Mouse (Mus musculus): ENCODE results near the gene Ttc5.
"Not testable (repeated sequence)": the region's sequence is repeated elsewhere in the genome, so short reads cannot be mapped to it uniquely, and the experiment has no call there.

Gene Ttc5

DNA sequence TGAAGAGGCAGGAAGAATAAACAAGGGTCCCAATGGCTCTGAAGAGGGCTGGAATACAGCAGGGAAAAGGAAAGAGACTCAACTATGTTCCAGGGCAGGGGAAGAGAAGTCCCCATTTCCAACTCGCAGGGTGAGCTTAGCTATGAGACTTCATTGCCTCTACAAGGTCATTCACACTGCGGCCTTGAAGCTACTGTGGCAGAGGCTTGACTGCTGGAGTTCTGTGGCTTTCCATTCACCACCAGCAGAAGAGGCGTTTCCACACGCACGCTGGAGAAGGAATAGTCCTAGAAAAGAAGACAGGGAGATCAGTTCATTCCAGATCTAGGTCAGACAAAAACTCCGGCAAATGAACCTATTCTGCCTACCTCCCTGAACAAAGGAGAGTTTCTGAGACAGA lies 19.6 kb downstream of the Ttc5 start:
- no peak for DNase-seq (ENCODE audit: low spot score)

DNA sequence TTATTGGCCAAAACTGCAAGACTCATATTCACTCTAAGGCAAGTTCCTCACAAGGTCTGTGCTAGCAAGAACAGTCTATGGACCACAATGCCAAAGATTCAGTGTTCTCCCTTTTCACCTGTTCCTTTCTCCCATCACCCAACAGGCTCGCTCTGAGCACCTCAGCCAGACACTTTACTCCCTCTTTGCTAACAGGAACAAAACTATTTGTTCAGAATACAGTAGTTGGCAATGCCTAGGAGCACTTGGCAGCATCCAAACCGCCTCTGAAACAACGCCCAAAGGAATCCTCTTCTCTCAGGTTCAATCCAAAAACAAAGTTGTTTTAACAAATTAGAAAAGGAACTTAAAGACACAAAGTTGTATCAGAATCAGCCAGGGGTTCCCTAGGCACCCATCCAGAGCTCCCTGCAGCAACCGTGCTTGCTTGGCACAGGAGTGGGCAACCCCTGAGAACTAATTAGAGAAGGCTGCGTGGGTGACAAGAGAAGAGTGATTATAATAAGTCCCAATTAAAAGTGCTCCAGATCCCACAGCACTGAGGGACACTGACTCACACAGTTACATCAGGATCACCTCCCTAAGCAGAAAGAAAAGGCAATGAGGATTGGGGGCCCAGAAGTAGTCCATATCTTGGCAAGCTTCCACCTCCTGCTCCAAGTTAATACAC lies 26.8 kb downstream of the Ttc5 start:
- no peak for DNase-seq (ENCODE audit: low spot score)

DNA sequence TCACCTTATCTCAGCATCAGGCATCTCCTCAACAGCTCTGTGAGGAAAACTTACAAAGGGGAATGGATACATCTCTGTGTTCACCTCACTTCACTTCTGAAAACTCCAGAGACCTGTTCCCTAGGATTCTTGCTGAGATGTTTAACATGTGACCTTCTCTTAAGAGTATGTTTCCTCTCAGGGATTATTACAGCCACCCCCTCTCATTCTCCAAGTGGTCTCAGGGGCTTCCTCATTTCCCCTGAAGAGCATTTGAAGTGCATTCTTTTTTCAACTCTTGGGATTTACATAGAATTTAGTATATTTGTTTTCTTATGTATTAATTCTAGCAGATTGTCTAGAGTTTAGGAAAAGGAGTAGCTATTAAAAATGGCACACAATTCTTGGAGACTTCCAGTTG lies 40.3 kb downstream of the Ttc5 start, which contains the start of gene Olfr749:
Gene Olfr749 (minus strand): TSS at position 101 of the 400 bp plus-strand sequence.
- DNase-seq (ENCODE audit: low spot score) = no peak

DNA sequence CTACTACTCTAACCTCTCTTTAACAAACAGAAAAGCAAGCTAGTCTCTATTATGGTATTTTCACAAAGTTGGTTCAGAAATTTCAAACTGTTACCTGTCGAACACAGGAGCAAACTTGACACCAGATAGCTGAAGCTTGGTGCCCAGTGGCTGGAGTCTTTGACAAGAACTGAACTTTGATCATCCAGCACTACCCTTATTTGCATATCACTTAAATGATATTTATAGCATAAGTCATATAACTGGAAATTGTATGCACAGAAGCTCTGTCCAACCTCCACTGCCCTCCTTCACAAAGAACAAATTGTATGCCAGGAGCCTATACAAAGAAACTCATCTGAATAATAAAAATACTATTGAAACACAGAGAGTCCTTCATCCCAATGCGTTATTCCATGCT lies 43.7 kb downstream of the Ttc5 start:
- no peak for DNase-seq (ENCODE audit: low spot score)

DNA sequence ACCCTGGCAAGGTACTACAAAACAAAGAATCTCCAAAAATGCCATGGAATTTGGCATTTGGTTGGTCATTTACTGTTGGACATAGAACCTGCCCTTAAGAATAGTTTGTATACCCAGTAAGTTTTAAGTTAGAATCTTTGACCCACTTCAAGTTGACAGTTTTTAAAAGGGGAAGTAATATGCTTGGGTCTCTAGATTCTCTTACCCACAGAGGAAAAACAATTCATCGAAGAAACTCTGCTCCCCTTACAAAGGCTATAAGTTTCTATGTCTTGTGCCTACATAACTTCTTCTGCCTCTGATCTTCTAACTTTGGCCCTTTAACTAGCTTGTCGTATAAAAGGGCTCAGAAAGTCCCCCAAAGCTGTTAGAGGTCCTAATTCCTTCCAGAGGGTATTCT lies 45.0 kb downstream of the Ttc5 start:
- DNase-seq (ENCODE audit: low spot score) = no peak

DNA sequence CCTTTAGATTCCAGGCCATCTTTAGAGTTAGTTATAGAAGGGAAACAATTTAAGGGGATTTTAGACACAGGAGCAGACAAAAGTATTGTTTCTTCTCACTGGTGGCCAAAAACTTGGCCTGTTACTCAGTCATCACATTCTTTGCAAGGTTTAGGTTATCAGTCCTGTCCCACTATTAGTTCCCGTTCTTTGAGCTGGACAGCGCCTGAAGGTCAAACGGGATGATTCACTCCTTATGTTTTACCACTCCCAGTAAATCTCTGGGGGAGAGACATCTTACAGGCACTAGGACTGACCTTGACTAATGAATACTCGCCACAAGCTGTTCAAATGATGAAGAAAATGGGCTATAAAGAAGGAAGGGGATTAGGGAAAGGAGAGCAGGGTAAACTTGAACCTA lies 62.9 kb downstream of the Ttc5 start:
- DNase-seq (ENCODE audit: low spot score) = not testable (repeated sequence)

DNA sequence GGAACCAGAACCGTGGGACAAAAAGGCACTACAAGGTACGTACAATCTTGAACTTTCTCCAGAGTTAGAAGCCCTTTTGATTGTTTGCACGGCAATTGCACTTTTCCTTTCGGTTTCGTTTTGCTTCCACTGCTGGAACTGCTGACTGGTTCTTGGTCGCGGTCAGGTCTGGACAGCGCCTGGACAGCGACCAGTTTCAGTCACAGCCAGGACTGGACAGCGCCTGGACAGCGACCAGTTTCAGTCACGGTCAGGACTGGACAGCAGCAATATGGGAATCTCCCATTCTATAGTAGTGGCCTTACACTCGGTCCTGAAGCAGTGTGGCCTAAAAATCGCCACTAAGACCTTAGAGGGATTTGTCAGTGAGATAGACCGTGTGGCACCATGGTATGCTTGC lies 65.4 kb downstream of the Ttc5 start:
- DNase-seq (ENCODE audit: low spot score) = not testable (repeated sequence)
